Mouse (Mus musculus) C2C12 (cell line): ENCODE measurements around the gene Kctd11. TPM values are rescaled to one million over a fixed set of nuclear protein-coding genes. Genes with fewer than 3 reads are reported as not detected.

Experiments
- H3K27me3 ChIP-seq: one replicate; pipeline ENCODE4 v1.6.1; 2011; ENCODE audit not compliant: control insufficient read depth, insufficient read depth, insufficient read length
- H3K36me3 ChIP-seq: one replicate; pipeline ENCODE4 v1.6.1; 2011; ENCODE audit not compliant: control insufficient read depth, insufficient read depth
- H3K4me3 ChIP-seq: one replicate; pipeline ENCODE4 v1.5.1; 2011; ENCODE audit warnings: mild to moderate bottlenecking, control low read depth; ENCODE audit not compliant: poor library complexity, insufficient read depth, severe bottlenecking
- H3K79me2 ChIP-seq: one replicate; pipeline ENCODE4 v1.6.1; 2011; ENCODE audit not compliant: control insufficient read depth, insufficient read depth
- H3K79me3 ChIP-seq: one replicate; pipeline ENCODE4 v1.6.1; 2011; ENCODE audit warnings: low read depth, control low read depth
- H3ac ChIP-seq: one replicate; pipeline ENCODE3; 2011; ENCODE audit warnings: low read depth; ENCODE audit not compliant: control insufficient read depth, insufficient read length
- CEBPB ChIP-seq: IDR thresholded peaks from one replicate; pipeline ENCODE4 v1.6.1; 2011; ENCODE audit warnings: low read depth, mild to moderate bottlenecking, control low read depth, moderate library complexity
- CTCF ChIP-seq: IDR thresholded peaks from one replicate; pipeline ENCODE4 v1.5.1; 2011; ENCODE audit not compliant: control insufficient read depth, insufficient read depth, insufficient read length
- FOSL1 ChIP-seq: IDR thresholded peaks from one replicate; pipeline ENCODE4 v1.8.0; 2011; ENCODE audit warnings: mild to moderate bottlenecking, low read length; ENCODE audit not compliant: poor library complexity, insufficient read depth, severe bottlenecking
- MAX ChIP-seq: IDR thresholded peaks from one replicate; pipeline ENCODE4 v1.6.1; 2011; ENCODE audit warnings: mild to moderate bottlenecking, control low read depth
- MYOD1 ChIP-seq: IDR thresholded peaks from one replicate; pipeline ENCODE4 v1.6.1; 2011; ENCODE audit warnings: low read depth; ENCODE audit not compliant: control insufficient read depth, insufficient read length
- MYOG ChIP-seq: IDR thresholded peaks from one replicate; pipeline ENCODE4 v1.6.1; 2011; ENCODE audit not compliant: control insufficient read depth, insufficient read length; ENCODE audit errors: extremely low read depth
- USF1 ChIP-seq: IDR thresholded peaks from one replicate; pipeline ENCODE4 v1.6.1; 2011; ENCODE audit warnings: low read depth, mild to moderate bottlenecking, control low read depth, moderate library complexity
- polyA plus RNA-seq: library from polyadenylated mRNA; unstranded; fragments of >200 nt; fragmentation: generic; extraction: Trizol; gene quantifications from one replicate; pipeline ENCODE4 v1.2.1, GENCODE M21; 2012; ENCODE audit warnings: missing spikeins

Gene Kctd11
- polyA plus RNA-seq, 1 experiment, result 17.2 TPM

GRCm38 (mm10) chr11:69915667-69916627 is 34.7 kb upstream of the Kctd11 start:
- Histone ChIP-seq H3K4me3 (peak overlapping the region; percentile 3), H3K36me3 (peaks cover 84% of the 10 kb centered on the region), H3ac (no peak overlapping the region), H3K79me3 (peaks cover 50% of the 10 kb centered on the region), H3K79me2 (peaks cover 70% of the 10 kb centered on the region), H3K27me3 (no peaks in the 10 kb centered on the region)
- TF ChIP-seq MYOG, result no peak
- TF ChIP-seq FOSL1, result no peak
- no peak for TF ChIP-seq MYOD1
- no peak for TF ChIP-seq CTCF
- TF ChIP-seq MAX, result no peak
- no peak for TF ChIP-seq USF1
- no peak for TF ChIP-seq CEBPB

GRCm38 (mm10) chr11:69914917-69915430 is 33.8 kb upstream of the Kctd11 start:
- TF ChIP-seq CEBPB (no peak), MAX (no peak), FOSL1 (no peak), MYOD1 (no peak)
- H3K79me2 ChIP-seq, result peaks cover 60% of the 10 kb centered on the region
- peaks cover 43% of the 10 kb centered on the region for H3K79me3 ChIP-seq
- peak overlapping the region; percentile 36 for H3ac ChIP-seq
- H3K36me3 ChIP-seq, result peaks cover 90% of the 10 kb centered on the region
- H3K27me3 ChIP-seq, result no peaks in the 10 kb centered on the region
- H3K4me3 ChIP-seq, result peak overlapping the region; percentile 55

- TF ChIP-seq MYOD1 (no peak), CTCF (no peak), USF1 (no peak), FOSL1 (no peak), MYOG (no peak), CEBPB (no peak), MAX (no peak)
- peaks cover 92% of the 10 kb centered on the region for H3K36me3 ChIP-seq
- no peaks in the 10 kb centered on the region for H3K27me3 ChIP-seq
- H3K4me3 ChIP-seq, result peak overlapping the region; percentile 55
- peaks cover 54% of the 10 kb centered on the region for H3K79me2 ChIP-seq
- peaks cover 37% of the 10 kb centered on the region for H3K79me3 ChIP-seq
- H3ac ChIP-seq, result peak overlapping the region; percentile 85
Observed at GRCm38 (mm10) chr11:69914372-69914764, 33.2 kb upstream of the Kctd11 start.

DNA sequence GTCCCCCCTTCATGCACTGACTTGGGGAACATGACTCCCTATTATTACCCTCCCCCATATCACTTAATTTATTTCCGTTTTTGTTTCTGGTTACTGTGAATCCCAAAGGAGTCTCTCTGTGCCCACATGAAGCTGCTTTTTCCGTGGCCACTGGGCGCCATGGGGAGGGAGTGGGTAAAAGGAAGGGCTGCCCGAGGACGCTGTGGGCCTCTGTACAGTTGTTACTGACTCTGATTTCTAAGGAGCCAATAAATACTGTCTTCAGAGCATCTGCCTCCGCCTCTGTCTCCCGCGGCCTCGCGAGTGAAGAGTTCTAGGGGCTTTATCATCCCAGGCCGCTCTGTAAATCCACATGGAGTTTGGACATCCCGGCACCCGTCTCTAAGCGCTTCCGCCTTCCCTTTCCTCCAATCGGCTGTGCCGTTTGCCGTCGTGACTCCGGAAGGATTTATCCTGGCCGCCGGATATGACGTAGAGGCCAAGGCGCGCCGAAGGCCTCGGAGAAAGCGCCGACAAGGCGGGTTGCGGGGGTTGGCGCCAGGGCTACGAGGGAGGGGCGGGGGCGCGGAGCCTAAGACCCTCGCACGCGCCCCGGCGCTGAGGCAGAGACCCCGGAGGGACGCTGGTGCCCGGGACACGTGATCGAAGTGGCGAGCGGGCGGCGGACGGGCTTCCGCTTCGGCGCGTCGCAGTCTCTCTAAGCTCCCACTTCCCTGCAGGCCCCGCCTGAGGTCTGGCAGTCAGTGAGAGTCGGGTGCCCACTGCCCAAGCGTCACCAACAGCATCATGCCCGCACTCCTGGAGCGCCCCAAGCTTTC is 32.6 kb upstream of the Kctd11 start, which contains the start of gene Gps2:
Gene Gps2, plus strand, starts transcription at position 335 of the 818 bp plus-strand sequence.
- Histone ChIP-seq H3K79me2 (peaks cover 48% of the 10 kb centered on the region), H3ac (peak within 1 kb of the TSS; percentile 85), H3K27me3 (no peaks in the 10 kb centered on the region), H3K36me3 (peaks cover 91% of the 10 kb centered on the region), H3K79me3 (peaks cover 31% of the 10 kb centered on the region), H3K4me3 (peak within 1 kb of the TSS; percentile 55)
- TF ChIP-seq FOSL1, result no peak
- no peak for TF ChIP-seq CEBPB
- peak; percentile 90 for TF ChIP-seq MAX

DNA sequence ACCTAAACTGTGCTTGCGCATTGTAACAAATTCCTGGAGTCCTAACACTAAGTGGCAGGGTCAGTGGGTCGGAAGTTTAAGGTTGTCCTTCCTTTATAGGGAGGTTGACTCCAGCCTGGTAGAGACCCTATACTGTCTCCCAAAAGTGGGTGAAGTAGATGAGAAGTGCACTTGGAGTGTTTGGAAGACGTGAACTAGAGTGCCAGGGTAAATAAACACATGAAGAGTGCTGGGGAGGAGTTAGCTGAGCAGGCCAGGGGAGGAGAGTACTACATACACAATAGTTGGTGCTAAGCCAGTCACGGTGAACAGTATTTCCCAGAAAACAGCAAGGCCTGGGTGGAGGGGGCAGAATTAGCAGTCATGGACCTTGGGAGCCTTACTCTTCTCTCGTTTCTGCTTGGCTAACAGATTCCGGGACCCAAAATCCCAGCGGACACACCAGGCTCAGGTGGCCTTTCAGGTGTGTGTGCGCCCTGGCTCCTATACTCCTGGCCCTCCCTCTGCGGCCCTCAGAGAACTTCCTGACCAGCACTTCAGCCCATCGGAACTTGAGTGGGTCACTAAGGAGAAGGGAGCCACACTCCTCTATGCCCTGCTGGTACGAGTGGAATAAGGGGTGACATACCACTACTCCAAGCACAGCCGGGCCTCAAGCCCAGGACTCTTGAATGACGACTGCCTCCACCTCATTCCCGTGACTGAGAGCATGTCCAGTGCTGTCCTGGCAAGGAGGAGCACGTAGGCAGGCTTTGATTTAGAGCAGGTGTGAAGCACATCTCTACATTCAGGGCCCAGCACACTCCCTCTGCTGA is 31.7 kb upstream of the Kctd11 start:
- peaks cover 91% of the 10 kb centered on the region for H3K36me3 ChIP-seq
- H3K27me3 ChIP-seq, result no peaks in the 10 kb centered on the region
- peaks cover 22% of the 10 kb centered on the region for H3K79me3 ChIP-seq

More for the DNA sequence above, 31.7 kb upstream of the Kctd11 start:
- TF ChIP-seq MYOD1 (no peak), USF1 (no peak), MAX (no peak), MYOG (no peak), CEBPB (no peak), CTCF (no peak), FOSL1 (no peak)
- Histone ChIP-seq H3ac (peak overlapping the region; percentile 46), H3K4me3 (peak overlapping the region; percentile 55), H3K79me2 (peaks cover 40% of the 10 kb centered on the region)
